Mouse (Mus musculus) liver, adult 2 months (tissue): ENCODE measurements at regions not wholly inside any gene's neighbourhood (a gene's known extent, or its start where the extent isn't known, plus 50 kb on each side); places are given as distances from the start of the nearest gene placed in this dataset.

Experiments
- CTCF ChIP-seq: fragments of 200-500 bp; IDR thresholded peaks from 2 replicates; pipeline ENCODE4 v1.5.1; 2011; ENCODE audit warnings: low read depth, low read length, control low read depth
- POLR2A ChIP-seq: fragments of 200-500 bp; IDR thresholded peaks from 2 replicates; pipeline ENCODE4 v1.6.1; 2011; ENCODE audit warnings: low read length, control low read depth; ENCODE audit not compliant: insufficient read depth; ENCODE audit errors: extremely low read depth

- TF ChIP-seq CTCF: no peak
- TF ChIP-seq POLR2A: no peak
These were observed 969.9 kb downstream of the Diaph3 start for GRCm38 (mm10) chr14:86171118-86171517.
